Mouse (Mus musculus): ENCODE results near the gene Wnt3a. TPM values are rescaled to one million over a fixed set of nuclear protein-coding genes. Genes with fewer than 3 reads are reported as not detected.
"Not testable (repeated sequence)": the region's sequence is repeated elsewhere in the genome, so short reads cannot be mapped to it uniquely, and the experiment has no call there.

Gene Wnt3a
- polyA plus RNA-seq, 1 experiment from 2014 or later: not detected

- H3K4me3 ChIP-seq (ENCODE audit: low read depth, low read length): no peak overlapping the region
- no peak for ATAC-seq
- no peak overlapping the region for H3K4me2 ChIP-seq (replicated peaks; ENCODE audit: low read depth)
- H3K4me1 ChIP-seq (replicated peaks; ENCODE audit: control insufficient read depth, insufficient read depth, low read length): peaks cover 14% of the 10 kb centered on the region
- no peak overlapping the region for H3K9ac ChIP-seq (ENCODE audit: low read depth, low read length)
- no peak for TF ChIP-seq CTCF (IDR thresholded peaks at IDR 0.05; ENCODE audit: low read depth)
- 74% methylated on average over 3 of the region's 3 CpGs for WGBS
- H3K27me3 ChIP-seq (replicated peaks; ENCODE audit: control insufficient read depth, insufficient read depth, low read length): no peaks in the 10 kb centered on the region
- H3K27ac ChIP-seq (ENCODE audit: low read depth, low read length): no peak overlapping the region
- no peaks in the 10 kb centered on the region for H3K9me3 ChIP-seq (ENCODE audit: control insufficient read depth)
- H3K36me3 ChIP-seq (ENCODE audit: control insufficient read depth, insufficient read depth): peaks cover 8% of the 10 kb centered on the region
Observed at GRCm38 (mm10) chr11:59216955-59217354, 73.6 kb downstream of the Wnt3a start.

GRCm38 (mm10) chr11:59212892-59213494, 77.6 kb downstream of the Wnt3a start:
- ATAC-seq: no peak
- WGBS: 88% methylated on average over 12 of the region's 12 CpGs
- Histone ChIP-seq H3K4me1 (replicated peaks; ENCODE audit: control insufficient read depth, insufficient read depth, low read length) (0 out of 2 replicates have a peak, but pooled peaks cover 3% of the 10 kb centered on the region), H3K4me3 (ENCODE audit: low read depth, low read length) (no peak overlapping the region), H3K4me2 (replicated peaks; ENCODE audit: low read depth) (no peak overlapping the region), H3K27ac (ENCODE audit: low read depth, low read length) (no peak overlapping the region), H3K9me3 (ENCODE audit: control insufficient read depth) (no peaks in the 10 kb centered on the region), H3K27me3 (replicated peaks; ENCODE audit: control insufficient read depth, insufficient read depth, low read length) (no peaks in the 10 kb centered on the region), H3K36me3 (ENCODE audit: control insufficient read depth, insufficient read depth) (peaks cover 32% of the 10 kb centered on the region), H3K9ac (ENCODE audit: low read depth, low read length) (no peak overlapping the region)
- no peak for TF ChIP-seq CTCF (IDR thresholded peaks at IDR 0.05; ENCODE audit: low read depth)

GRCm38 (mm10) chr11:59212320-59212719, 78.2 kb downstream of the Wnt3a start:
- peaks cover 32% of the 10 kb centered on the region for H3K36me3 ChIP-seq (ENCODE audit: control insufficient read depth, insufficient read depth)
- not testable (repeated sequence) for H3K27me3 ChIP-seq (replicated peaks; ENCODE audit: control insufficient read depth, insufficient read depth, low read length); H3K9me3 ChIP-seq (ENCODE audit: control insufficient read depth); H3K4me1 ChIP-seq (replicated peaks; ENCODE audit: control insufficient read depth, insufficient read depth, low read length); H3K4me3 ChIP-seq (ENCODE audit: low read depth, low read length); H3K9ac ChIP-seq (ENCODE audit: low read depth, low read length); ATAC-seq; H3K4me2 ChIP-seq (replicated peaks; ENCODE audit: low read depth); H3K27ac ChIP-seq (ENCODE audit: low read depth, low read length)
- 69% methylated on average over 12 of the region's 12 CpGs for WGBS

- not testable (repeated sequence) for H3K4me2 ChIP-seq (replicated peaks; ENCODE audit: low read depth); H3K4me1 ChIP-seq (replicated peaks; ENCODE audit: control insufficient read depth, insufficient read depth, low read length); ATAC-seq; H3K9ac ChIP-seq (ENCODE audit: low read depth, low read length); H3K27ac ChIP-seq (ENCODE audit: low read depth, low read length); H3K27me3 ChIP-seq (replicated peaks; ENCODE audit: control insufficient read depth, insufficient read depth, low read length); H3K9me3 ChIP-seq (ENCODE audit: control insufficient read depth); H3K4me3 ChIP-seq (ENCODE audit: low read depth, low read length)
- 80% methylated on average over 9 of the region's 9 CpGs for WGBS
- H3K36me3 ChIP-seq (ENCODE audit: control insufficient read depth, insufficient read depth): peaks cover 33% of the 10 kb centered on the region
Observed at GRCm38 (mm10) chr11:59211561-59211960, 79.0 kb downstream of the Wnt3a start.

- H3K36me3 ChIP-seq (ENCODE audit: control insufficient read depth, insufficient read depth): peaks cover 47% of the 10 kb centered on the region
- H3K9ac ChIP-seq (ENCODE audit: low read depth, low read length): no peak overlapping the region
- H3K4me1 ChIP-seq (replicated peaks; ENCODE audit: control insufficient read depth, insufficient read depth, low read length): 0 out of 2 replicates have a peak, but pooled peaks cover 3% of the 10 kb centered on the region
- no peak overlapping the region for H3K4me2 ChIP-seq (replicated peaks; ENCODE audit: low read depth)
- H3K27me3 ChIP-seq (replicated peaks; ENCODE audit: control insufficient read depth, insufficient read depth, low read length): no peaks in the 10 kb centered on the region
- no peak for TF ChIP-seq CTCF (IDR thresholded peaks at IDR 0.05; ENCODE audit: low read depth)
- no peaks in the 10 kb centered on the region for H3K9me3 ChIP-seq (ENCODE audit: control insufficient read depth)
- H3K27ac ChIP-seq (ENCODE audit: low read depth, low read length): peak overlapping the region; percentile 97; the same call in 1 of the 2 replicates
- 57% methylated on average over 4 of the region's 4 CpGs for WGBS
- ATAC-seq: no peak
- H3K4me3 ChIP-seq (ENCODE audit: low read depth, low read length): no peak overlapping the region
Observed at GRCm38 (mm10) chr11:59210020-59210419, 80.5 kb downstream of the Wnt3a start.

GRCm38 (mm10) chr11:59209580-59209979, 81.0 kb downstream of the Wnt3a start:
- no peak for ATAC-seq
- 52% methylated on average over 5 of the region's 5 CpGs for WGBS
- no peaks in the 10 kb centered on the region for H3K9me3 ChIP-seq (ENCODE audit: control insufficient read depth)
- no peak for TF ChIP-seq CTCF (IDR thresholded peaks at IDR 0.05; ENCODE audit: low read depth)
- 0 out of 2 replicates have a peak, but pooled peaks cover 3% of the 10 kb centered on the region for H3K4me1 ChIP-seq (replicated peaks; ENCODE audit: control insufficient read depth, insufficient read depth, low read length)
- no peaks in the 10 kb centered on the region for H3K27me3 ChIP-seq (replicated peaks; ENCODE audit: control insufficient read depth, insufficient read depth, low read length)
- peak overlapping the region; percentile 97 for H3K27ac ChIP-seq (ENCODE audit: low read depth, low read length)
- H3K36me3 ChIP-seq (ENCODE audit: control insufficient read depth, insufficient read depth): peaks cover 49% of the 10 kb centered on the region
- H3K4me2 ChIP-seq (replicated peaks; ENCODE audit: low read depth): peak overlapping the region; percentile 85
- H3K4me3 ChIP-seq (ENCODE audit: low read depth, low read length): peak overlapping the region; percentile 90; the same call in 1 of the 2 replicates
- 0 out of 2 replicates have a peak overlapping the region, but pooled peaks have one; percentile 34 for H3K9ac ChIP-seq (ENCODE audit: low read depth, low read length)
